Mouse (Mus musculus): ENCODE results near the gene Mfsd13b.

DNA sequence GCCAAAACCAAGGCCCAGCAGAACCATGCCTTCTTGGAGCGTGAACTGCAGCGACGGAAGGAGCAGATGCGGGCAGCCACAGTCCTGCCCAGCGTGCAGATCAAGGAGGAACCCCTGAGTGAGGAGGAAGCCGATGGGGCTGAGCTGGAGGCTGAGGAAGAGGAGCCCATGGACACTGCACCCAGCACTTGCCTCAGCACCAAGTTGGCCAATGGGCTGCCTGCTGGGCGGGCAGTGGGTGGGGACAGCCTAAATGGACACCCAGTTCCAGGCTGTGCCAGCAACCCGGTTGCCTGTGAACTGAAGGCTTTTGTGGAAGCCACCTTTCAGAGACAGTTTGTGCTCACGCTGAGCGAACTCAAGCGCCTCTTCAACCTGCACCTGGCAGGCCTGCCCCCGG, 42.0 kb upstream of the Mfsd13b start:
- TF ChIP-seq GATA1 (IDR thresholded peaks at IDR 0.05; ENCODE audit: borderline replicate concordance, low read length) (no peak), FLI1 (IDR thresholded peaks at IDR 0.05; ENCODE audit: low read length) (no peak)
